8 mouse cellular contexts compared by ENCODE assay signal in the genomic region with DNA sequence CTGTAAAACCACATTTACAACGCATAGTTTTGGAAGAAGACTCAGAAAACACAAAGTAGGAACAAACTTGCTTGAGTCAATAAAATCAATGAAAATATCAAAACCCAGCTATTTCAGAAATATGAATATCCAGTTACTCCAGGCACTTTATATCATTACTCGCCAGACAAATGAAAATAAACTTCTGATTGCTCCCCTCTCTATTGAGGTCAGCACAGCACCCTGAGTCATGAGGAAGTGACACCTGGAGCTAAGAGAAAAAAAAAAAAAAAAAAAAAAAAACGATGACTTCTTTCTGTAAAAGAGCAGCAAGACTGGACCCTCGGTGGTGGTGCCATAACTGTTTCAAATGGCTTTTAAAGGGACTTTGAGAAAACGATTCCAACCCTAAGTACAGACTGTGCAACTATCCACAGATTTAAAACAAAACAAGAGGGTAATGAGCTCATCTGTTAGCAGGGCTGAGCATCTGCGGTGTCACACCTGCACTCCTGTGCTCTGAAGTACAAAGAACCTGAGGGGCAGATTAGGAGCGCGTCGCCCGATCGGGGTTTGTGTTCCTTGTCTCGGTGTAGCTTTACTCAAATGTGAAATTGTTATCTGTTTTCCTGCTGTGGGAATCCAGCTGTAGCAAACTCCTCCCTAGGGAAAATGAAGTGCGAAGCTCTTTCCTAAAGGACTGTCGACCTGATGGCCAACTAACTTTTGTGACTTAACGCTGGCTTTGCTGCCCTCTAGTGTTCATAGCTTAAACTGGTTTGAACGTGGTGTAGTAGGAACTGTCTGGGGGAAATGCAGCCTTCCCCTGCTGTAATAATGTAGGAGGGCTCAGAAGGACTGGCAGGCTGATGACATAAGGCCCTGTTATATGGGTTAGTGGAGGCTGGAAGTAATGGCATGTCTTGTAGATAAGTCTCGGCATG.
DNase-seq lines count a peak whose midpoint lies in the region; ATAC-seq lines count a peak whose summit lies in the region.

No protein-coding gene starts in this region.

- intact Hi-C loops in left cerebral cortex, postnatal 4 days (cut with DNase I) = no loop called here

- DNase-seq in ovary, adult 18-20 months (ENCODE audit: low spot score) = peak; percentile 7
- DNase-seq in ovary, postnatal 36 days (ENCODE audit: low spot score) = no peak
- peak; percentile 9 to 49 for DNase-seq in cerebellum, postnatal 25 days
- peak; percentile 46 to 70 for DNase-seq in frontal cortex, postnatal 36 days (ENCODE audit: low spot score in 2 of 2)
- peak; percentile 6 for DNase-seq in kidney, adult 11 months
- peak; percentile 37 for DNase-seq in left cerebral cortex, postnatal 4 days
- peak; percentile 97 for DNase-seq in midbrain, embryonic 11.5 days (ENCODE audit: low spot score, missing footprints)
- DNase-seq in spleen, postnatal 4 days (ENCODE audit: low spot score in 2 of 2) = peak; percentile 29 to 71

- H3K27me3 ChIP-seq in midbrain, embryonic 11.5 days (ENCODE audit: control insufficient read depth, insufficient read depth, low read length) = no peaks in the 10 kb centered on the region

- 28% methylated on average over 17 of the region's 17 CpGs for WGBS in midbrain, embryonic 11.5 days

- no peaks in the 10 kb centered on the region for H3K9me3 ChIP-seq in midbrain, embryonic 11.5 days (ENCODE audit: control insufficient read depth, low read length)

- no peaks in the 10 kb centered on the region for H3K36me3 ChIP-seq in midbrain, embryonic 11.5 days (ENCODE audit: control insufficient read depth, insufficient read depth, low read length)

- H3K4me1 ChIP-seq in midbrain, embryonic 11.5 days (ENCODE audit: control insufficient read depth, insufficient read depth, low read length) = no peaks in the 10 kb centered on the region

- no peak overlapping the region for H3K4me2 ChIP-seq in midbrain, embryonic 11.5 days

- no peak overlapping the region for H3K9ac ChIP-seq in midbrain, embryonic 11.5 days (ENCODE audit: low read length)

- H3K27ac ChIP-seq in midbrain, embryonic 11.5 days (ENCODE audit: low read depth, low read length) = no peak overlapping the region

- H3K4me3 ChIP-seq in midbrain, embryonic 11.5 days (ENCODE audit: low read depth, low read length) = no peak overlapping the region

- ATAC-seq in midbrain, embryonic 11.5 days (ENCODE audit: low FRiP score) = peak; percentile 71; the same call in 1 of the 2 replicates
